Mouse (Mus musculus) hindbrain, embryonic 16.5 days (tissue): ENCODE results near the gene Rmdn2. TPM values are rescaled to one million over a fixed set of nuclear protein-coding genes. Genes with fewer than 3 reads are reported as not detected.

Experiments used
- ATAC-seq: fragments of 200-750 bp; cut with Nextera tagmentation; 2 replicates; pipeline ENCODE4 v1.8.0; 2017; ENCODE audit warnings: moderate TSS enrichment, moderate library complexity
- H3K27ac ChIP-seq: fragments of 300-500 bp; sonication (generic); 2 replicates; pipeline ENCODE4 v1.5.1; 2014; ENCODE audit warnings: low read depth, mild to moderate bottlenecking, control low read depth, low read length, moderate library complexity
- H3K27me3 ChIP-seq: fragments of 300-500 bp; sonication (generic); replicated peaks from 2 replicates; pipeline ENCODE4 v1.6.1; 2014; ENCODE audit warnings: low read length; ENCODE audit not compliant: control insufficient read depth, insufficient read depth
- H3K36me3 ChIP-seq: fragments of 300-500 bp; sonication (generic); 2 replicates; pipeline ENCODE4 v1.6.1; 2014; ENCODE audit warnings: mild to moderate bottlenecking, low read length, moderate library complexity, mixed read lengths; ENCODE audit not compliant: control insufficient read depth, insufficient read depth
- H3K4me1 ChIP-seq: fragments of 300-500 bp; sonication (generic); 2 replicates; pipeline ENCODE4 v1.6.1; 2014; ENCODE audit warnings: low read depth, low read length; ENCODE audit not compliant: control insufficient read depth, insufficient read depth
- H3K4me2 ChIP-seq: fragments of 300-500 bp; sonication (generic); 2 replicates; pipeline ENCODE4 v1.6.1; 2014; ENCODE audit warnings: mild to moderate bottlenecking, low read length, control low read depth, moderate library complexity
- H3K4me3 ChIP-seq: fragments of 300-500 bp; sonication (generic); 2 replicates; pipeline ENCODE4 v1.5.1; 2014; ENCODE audit warnings: mild to moderate bottlenecking, low read length, control low read depth, moderate library complexity
- H3K9ac ChIP-seq: fragments of 300-500 bp; sonication (generic); 2 replicates; pipeline ENCODE4 v1.6.1; 2014; ENCODE audit warnings: low read depth, mild to moderate bottlenecking, control low read depth, low read length, moderate library complexity
- H3K9me3 ChIP-seq: fragments of 300-500 bp; sonication (generic); 2 replicates; pipeline ENCODE4 v1.6.1; 2014; ENCODE audit warnings: mild to moderate bottlenecking, low read length, moderate library complexity; ENCODE audit not compliant: control insufficient read depth
- WGBS: fragments of 180-500 bp; shearing (Covaris S2); extraction: QIAGEN DNeasy Blood & Tissue Kit; methylation state at CpG from one replicate; pipeline ENCODE4 v1.1.7; 2014; 5-methylcytosine and 5-hydroxymethylcytosine counted together
- polyA plus RNA-seq: library from polyadenylated mRNA; unstranded; fragments of >200 nt; fragmentation: Nextera tagmentation; extraction: Ambion mirVana; gene quantifications from 2 replicates; pipeline ENCODE4 v1.2.1, GENCODE M21; 2015

The Rmdn2 gene
- polyA plus RNA-seq, 1 experiment from 2014 or later: 9.6 TPM

DNA sequence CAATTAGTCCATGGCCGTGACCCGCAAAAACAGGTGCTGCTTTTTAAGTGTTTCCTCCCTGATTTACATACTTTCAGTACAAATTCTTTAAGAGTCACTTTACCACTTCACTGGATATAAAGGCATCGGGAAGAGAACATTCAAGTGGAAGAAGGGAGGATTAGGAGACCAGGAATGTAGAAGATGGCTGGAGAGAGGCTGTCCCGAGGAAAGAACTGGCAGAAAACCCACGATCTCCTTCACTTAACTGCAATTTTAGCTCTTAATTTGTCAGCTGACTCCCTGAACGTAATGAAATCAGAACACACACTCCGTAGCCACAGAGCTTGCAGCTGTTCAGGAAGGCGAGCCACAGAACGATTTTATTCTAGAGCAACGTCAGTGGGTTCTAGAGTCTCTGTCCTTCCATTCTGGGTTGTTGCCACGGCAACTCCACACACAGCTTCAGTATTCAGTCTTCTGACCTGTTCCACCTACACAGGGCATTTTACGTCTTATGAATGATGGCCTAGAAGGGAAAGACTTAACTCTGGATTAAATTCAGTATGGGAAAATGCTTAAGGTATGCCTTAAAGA is 14.7 kb downstream of the Rmdn2 start:
- no peak overlapping the region for H3K9ac ChIP-seq
- 85% methylated on average over 12 of the region's 12 CpGs for WGBS
- H3K4me2 ChIP-seq: no peak overlapping the region
- no peak for ATAC-seq
- H3K27ac ChIP-seq: no peak overlapping the region
- H3K27me3 ChIP-seq: no peaks in the 10 kb centered on the region
- H3K36me3 ChIP-seq: no peaks in the 10 kb centered on the region
- H3K9me3 ChIP-seq: no peaks in the 10 kb centered on the region
- H3K4me1 ChIP-seq: no peaks in the 10 kb centered on the region
- no peak overlapping the region for H3K4me3 ChIP-seq

DNA sequence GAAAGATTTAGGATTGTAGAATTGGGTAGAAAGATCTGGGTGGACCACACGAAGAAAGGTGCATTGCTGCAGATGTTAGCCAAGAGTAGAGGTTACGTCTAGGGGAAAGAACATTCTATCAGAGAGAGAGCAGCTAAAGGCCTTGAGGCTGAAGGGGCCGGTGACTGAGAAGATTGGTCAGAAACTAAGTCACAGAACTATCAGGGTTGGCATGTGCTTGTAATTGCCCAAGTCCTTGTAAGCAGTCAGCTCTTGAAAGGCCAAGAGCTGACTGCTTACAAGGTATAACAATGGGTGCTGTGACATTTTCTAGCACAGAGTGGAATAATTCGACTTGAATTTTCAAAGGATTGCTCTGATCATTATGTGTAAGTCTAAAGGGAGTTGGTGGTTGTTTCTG is 38.2 kb downstream of the Rmdn2 start:
- no peak overlapping the region for H3K4me3 ChIP-seq
- no peak overlapping the region for H3K9ac ChIP-seq
- ATAC-seq: no peak
- H3K4me2 ChIP-seq: no peak overlapping the region
- no peaks in the 10 kb centered on the region for H3K36me3 ChIP-seq
- no peaks in the 10 kb centered on the region for H3K27me3 ChIP-seq
- WGBS: 90% methylated on average over 4 of the region's 4 CpGs
- no peaks in the 10 kb centered on the region for H3K4me1 ChIP-seq
- H3K9me3 ChIP-seq: no peaks in the 10 kb centered on the region
- no peak overlapping the region for H3K27ac ChIP-seq

DNA sequence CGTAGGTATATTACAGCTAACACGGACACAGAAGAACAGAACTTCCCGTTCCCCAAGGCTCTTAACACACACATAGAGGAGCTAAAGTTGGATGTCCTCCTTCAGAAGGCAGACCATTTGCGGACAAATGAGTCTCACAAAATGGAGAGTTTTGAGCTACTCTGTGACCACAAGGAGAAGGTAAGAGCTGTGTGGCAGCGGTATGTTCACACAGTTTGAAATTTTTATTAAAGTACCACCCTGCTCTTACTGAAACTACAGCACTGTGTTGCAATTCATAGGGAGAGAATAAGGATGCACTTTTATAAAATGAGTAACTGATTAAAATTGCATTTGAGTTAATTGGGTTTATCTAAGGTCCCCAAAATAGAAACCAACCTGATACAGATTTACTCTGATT is 38.6 kb downstream of the Rmdn2 start:
- H3K9me3 ChIP-seq: no peaks in the 10 kb centered on the region
- ATAC-seq: no peak
- H3K36me3 ChIP-seq: no peaks in the 10 kb centered on the region
- 96% methylated on average over 5 of the region's 5 CpGs for WGBS
- no peak overlapping the region for H3K9ac ChIP-seq
- H3K4me3 ChIP-seq: no peak overlapping the region
- no peak overlapping the region for H3K27ac ChIP-seq
- no peak overlapping the region for H3K4me2 ChIP-seq
- H3K4me1 ChIP-seq: no peaks in the 10 kb centered on the region
- H3K27me3 ChIP-seq: no peaks in the 10 kb centered on the region

DNA sequence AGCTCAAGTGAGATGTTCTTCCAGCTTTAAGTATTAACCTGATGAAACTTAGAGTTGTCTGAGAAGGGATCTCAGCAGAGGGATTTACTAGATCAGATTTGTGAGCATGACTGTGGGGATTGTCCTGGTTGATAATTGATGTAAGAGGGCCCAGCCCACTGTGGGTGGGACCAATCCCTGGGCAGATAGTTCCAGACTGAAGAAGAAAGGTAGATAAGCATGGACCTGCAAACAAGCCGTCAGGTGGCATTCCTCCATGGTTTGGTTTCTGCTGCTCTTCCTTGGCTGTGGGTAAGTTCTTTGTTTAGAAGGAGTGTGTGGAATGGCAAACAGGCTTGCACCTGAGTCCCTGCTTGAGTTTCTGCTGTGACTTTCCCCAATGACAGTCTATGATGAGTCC is 41.5 kb downstream of the Rmdn2 start:
- H3K9ac ChIP-seq: no peak overlapping the region
- WGBS: 91% methylated on average over 1 of the region's 1 CpGs
- no peak overlapping the region for H3K4me3 ChIP-seq
- H3K4me1 ChIP-seq: no peaks in the 10 kb centered on the region
- no peak overlapping the region for H3K4me2 ChIP-seq
- H3K36me3 ChIP-seq: no peaks in the 10 kb centered on the region
- ATAC-seq: no peak
- H3K27me3 ChIP-seq: no peaks in the 10 kb centered on the region
- H3K27ac ChIP-seq: no peak overlapping the region
- H3K9me3 ChIP-seq: no peaks in the 10 kb centered on the region

DNA sequence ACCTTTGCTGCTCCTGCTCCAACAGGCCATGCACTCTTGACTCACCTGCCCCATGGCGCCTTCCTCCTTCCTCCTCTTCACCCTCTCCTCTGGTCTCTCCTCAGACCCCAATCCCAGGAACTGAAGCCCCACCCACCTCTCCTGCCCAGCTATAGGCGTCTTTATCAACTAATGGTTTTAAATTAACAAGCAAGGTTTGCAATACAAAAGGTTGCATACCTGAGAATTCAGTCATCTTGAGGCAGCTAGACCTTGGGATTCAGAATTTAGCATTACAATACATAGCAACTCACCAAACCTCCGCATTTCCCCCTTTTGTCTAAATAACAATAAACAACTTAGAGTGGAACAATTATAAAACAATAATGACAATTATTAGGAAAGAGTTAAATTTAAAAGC is 42.5 kb downstream of the Rmdn2 start:
- ATAC-seq: no peak
- H3K9me3 ChIP-seq: no peaks in the 10 kb centered on the region
- H3K4me1 ChIP-seq: no peaks in the 10 kb centered on the region
- 58% methylated on average over 3 of the region's 3 CpGs for WGBS
- H3K36me3 ChIP-seq: no peaks in the 10 kb centered on the region
- no peak overlapping the region for H3K4me2 ChIP-seq
- no peak overlapping the region for H3K27ac ChIP-seq
- no peaks in the 10 kb centered on the region for H3K27me3 ChIP-seq
- no peak overlapping the region for H3K4me3 ChIP-seq
- H3K9ac ChIP-seq: no peak overlapping the region

DNA sequence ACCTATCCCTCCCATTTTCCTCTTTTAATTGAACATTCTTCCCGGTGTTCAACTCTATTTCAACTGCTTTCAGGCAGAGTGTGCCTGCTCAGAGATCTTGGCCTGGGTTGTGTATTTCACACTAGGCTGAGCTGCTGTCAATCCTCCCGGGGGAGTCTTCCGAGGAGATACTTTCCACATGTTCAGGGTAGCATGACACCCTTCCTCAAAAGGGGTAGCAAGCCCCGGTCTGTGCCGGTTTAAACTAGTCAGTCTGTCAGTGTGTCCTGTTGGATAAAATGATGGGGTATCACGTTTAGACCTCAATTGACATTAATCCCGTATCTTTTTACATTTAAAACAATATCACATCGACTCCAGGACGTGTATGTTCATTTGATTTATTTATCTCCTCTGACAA is 46.1 kb downstream of the Rmdn2 start:
- 62% methylated on average over 9 of the region's 9 CpGs for WGBS
- Histone ChIP-seq H3K4me2 (no peak overlapping the region), H3K36me3 (no peaks in the 10 kb centered on the region), H3K9me3 (no peaks in the 10 kb centered on the region), H3K4me1 (no peaks in the 10 kb centered on the region), H3K27ac (no peak overlapping the region), H3K27me3 (no peaks in the 10 kb centered on the region), H3K4me3 (no peak overlapping the region), H3K9ac (no peak overlapping the region)
- no peak for ATAC-seq

DNA sequence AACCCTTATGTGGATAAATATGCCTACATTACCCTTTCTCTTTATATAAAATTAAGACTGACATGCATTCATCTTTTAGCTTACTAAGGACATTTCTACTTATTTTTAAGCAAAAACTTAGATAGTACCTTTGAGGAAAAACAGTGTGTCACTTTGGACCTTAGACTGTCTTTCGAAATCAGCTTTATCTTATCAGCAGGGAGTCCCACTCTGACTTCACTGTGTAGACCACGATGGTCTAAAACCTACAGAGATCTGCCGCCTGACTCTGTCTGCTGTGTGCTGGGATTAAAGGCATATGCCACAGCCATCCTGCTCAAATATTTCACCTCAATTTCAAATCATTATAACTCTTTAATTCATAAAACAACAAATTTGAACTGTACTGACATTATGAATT is 46.8 kb downstream of the Rmdn2 start:
- Histone ChIP-seq H3K4me2 (no peak overlapping the region), H3K27me3 (no peaks in the 10 kb centered on the region), H3K9ac (no peak overlapping the region), H3K9me3 (no peaks in the 10 kb centered on the region), H3K36me3 (no peaks in the 10 kb centered on the region), H3K4me1 (no peaks in the 10 kb centered on the region), H3K4me3 (no peak overlapping the region), H3K27ac (no peak overlapping the region)
- ATAC-seq: no peak
- 66% methylated on average over 3 of the region's 3 CpGs for WGBS

DNA sequence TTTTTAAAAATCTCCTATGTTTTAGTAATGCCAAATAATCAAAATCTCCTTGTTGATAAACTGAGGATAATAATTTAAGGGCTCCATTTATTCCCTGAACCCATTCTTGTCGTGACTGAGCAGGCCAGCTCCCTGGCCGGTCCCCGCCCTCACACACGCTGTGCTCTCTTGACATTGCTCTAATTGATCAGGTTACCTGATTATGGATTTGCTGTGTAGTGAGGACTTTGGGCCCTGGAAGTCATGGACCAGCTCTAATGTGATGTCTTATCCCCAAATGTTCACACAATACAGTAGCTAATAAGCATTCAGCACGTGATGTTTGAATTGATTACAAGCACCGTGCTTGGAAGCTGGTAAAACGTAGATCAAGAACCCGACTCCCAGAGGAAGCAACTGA is 47.2 kb downstream of the Rmdn2 start:
- Histone ChIP-seq H3K9me3 (no peaks in the 10 kb centered on the region), H3K4me3 (no peak overlapping the region), H3K27me3 (no peaks in the 10 kb centered on the region), H3K4me1 (no peaks in the 10 kb centered on the region), H3K9ac (no peak overlapping the region), H3K27ac (no peak overlapping the region), H3K4me2 (no peak overlapping the region), H3K36me3 (no peaks in the 10 kb centered on the region)
- WGBS: 69% methylated on average over 8 of the region's 8 CpGs
- no peak for ATAC-seq

DNA sequence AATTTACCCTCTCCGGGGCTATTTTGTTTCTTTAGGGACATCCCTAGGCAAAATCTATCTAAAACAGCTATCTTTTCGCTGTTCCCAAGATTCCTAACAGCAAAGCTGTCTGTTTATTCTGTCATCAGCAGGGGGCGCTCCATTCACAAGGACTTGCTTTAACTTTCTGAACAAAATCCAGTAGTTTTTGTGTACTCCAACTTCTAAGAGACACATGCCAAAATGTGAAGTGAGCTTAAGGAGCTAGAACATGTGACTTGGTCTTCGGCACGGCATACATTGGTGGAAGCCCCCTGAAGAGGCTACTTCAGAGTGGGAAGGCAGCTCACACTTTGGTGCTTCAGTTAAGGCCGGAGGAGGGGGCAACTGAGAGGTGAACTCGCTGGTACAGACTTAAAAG is 49.7 kb downstream of the Rmdn2 start:
- H3K9me3 ChIP-seq: no peaks in the 10 kb centered on the region
- H3K27ac ChIP-seq: no peak overlapping the region
- WGBS: 45% methylated on average over 7 of the region's 7 CpGs
- no peaks in the 10 kb centered on the region for H3K36me3 ChIP-seq
- H3K4me3 ChIP-seq: no peak overlapping the region
- H3K4me2 ChIP-seq: no peak overlapping the region
- H3K9ac ChIP-seq: no peak overlapping the region
- no peak for ATAC-seq
- H3K4me1 ChIP-seq: no peaks in the 10 kb centered on the region
- no peaks in the 10 kb centered on the region for H3K27me3 ChIP-seq

DNA sequence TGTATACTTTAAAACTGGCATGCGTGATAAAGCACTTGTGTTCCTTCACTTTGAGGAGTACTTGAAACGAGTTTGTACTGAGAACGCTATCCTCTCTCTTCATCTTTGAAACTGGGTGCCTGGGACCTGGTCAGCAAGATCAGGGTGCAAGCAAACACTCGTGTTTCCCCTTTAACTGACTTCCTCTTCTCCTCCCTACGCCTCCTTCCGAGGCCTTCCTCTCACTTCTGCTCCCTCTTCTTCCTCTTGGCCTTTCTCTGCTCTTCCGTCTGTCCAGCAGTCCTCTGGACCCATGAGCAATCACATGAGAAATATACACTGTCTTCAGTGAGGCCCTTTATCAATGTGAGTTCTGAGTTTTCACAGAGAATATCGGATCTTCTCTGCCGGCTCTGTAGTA is 50.2 kb downstream of the Rmdn2 start:
- no peaks in the 10 kb centered on the region for H3K36me3 ChIP-seq
- H3K27ac ChIP-seq: no peak overlapping the region
- no peaks in the 10 kb centered on the region for H3K27me3 ChIP-seq
- no peak for ATAC-seq
- 86% methylated on average over 9 of the region's 9 CpGs for WGBS
- H3K4me3 ChIP-seq: no peak overlapping the region
- H3K9ac ChIP-seq: no peak overlapping the region
- no peak overlapping the region for H3K4me2 ChIP-seq
- no peaks in the 10 kb centered on the region for H3K9me3 ChIP-seq
- no peaks in the 10 kb centered on the region for H3K4me1 ChIP-seq
